Mouse (Mus musculus) erythroblast, adult 5-6 weeks (primary cell): ENCODE measurements around the gene Pa2g4. TPM values are rescaled to one million over a fixed set of nuclear protein-coding genes. Genes with fewer than 3 reads are reported as not detected.
"Not testable (repeated sequence)": the region's sequence is repeated elsewhere in the genome, so short reads cannot be mapped to it uniquely, and the experiment has no call there.

Source experiments
- ATAC-seq: replicated peaks from 2 replicates; pipeline ENCODE4 v1.8.0; 2016; ENCODE audit warnings: moderate number of reproducible peaks, mild to moderate bottlenecking, moderate TSS enrichment, inconsistent platforms; ENCODE audit not compliant: poor library complexity, low FRiP score, severe bottlenecking
- total RNA-seq, 2 experiments: library from RNA; stranded (forward) in 1 of 2; stranded (reverse) in 1 of 2; fragments of 150-400 nt in 1 of 2; fragments of 200-764, 138-1000 nt in 1 of 2; gene quantifications; 2 replicates each; pipeline versions ENCODE4 v1.2.3 to v1.2.4; 2015 to 2017; ENCODE audit warnings: low replicate concordance in 2 of 2

Pa2g4 gene
- 71.3 and 75.2 TPM in 2 replicates for total RNA-seq (2015; ENCODE audit: low replicate concordance)
- 42.9 and 67.5 TPM in 2 replicates for total RNA-seq (2017; ENCODE audit: low replicate concordance)

DNA sequence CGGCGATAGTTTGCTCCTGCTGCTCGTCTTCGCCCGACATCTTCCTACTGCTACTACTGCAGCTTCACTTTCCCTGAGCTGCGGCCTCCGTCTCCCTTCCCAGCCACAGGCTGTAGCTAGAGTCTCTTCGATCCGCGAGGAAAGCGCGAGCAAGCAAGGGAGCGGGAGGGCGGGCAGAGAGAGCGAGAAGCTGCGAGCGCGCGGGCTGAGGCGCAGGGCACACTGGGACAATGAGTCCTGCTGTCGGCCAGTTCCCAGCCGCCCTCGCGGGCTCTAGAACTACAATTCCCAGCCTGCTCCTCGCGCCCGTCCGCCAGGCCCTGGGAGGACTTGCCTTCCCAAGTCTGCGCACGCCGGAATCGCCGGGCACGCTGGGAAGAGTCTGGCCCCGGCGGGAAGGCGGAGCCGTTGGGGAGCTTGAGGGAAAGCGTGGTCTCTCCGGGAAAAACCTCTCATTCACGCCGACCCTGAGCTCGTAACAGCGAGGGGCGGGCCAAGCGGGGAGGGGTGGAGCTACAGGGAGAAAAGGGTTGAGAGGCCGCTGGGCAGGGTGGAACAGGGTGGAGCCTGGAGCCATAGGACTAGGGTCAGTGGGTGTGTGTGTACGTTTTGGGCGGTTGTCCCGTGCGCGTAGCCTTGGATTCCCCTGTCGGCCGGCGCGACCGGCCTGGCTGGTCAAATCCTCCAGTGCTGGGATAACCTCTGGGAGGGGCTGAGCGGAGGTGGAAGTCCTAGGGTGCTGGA, at the start of gene Pa2g4:
Pa2g4 (minus strand) TSS at position 200 of the 744 bp plus-strand sequence.
- ATAC-seq = peak; percentile 93

DNA sequence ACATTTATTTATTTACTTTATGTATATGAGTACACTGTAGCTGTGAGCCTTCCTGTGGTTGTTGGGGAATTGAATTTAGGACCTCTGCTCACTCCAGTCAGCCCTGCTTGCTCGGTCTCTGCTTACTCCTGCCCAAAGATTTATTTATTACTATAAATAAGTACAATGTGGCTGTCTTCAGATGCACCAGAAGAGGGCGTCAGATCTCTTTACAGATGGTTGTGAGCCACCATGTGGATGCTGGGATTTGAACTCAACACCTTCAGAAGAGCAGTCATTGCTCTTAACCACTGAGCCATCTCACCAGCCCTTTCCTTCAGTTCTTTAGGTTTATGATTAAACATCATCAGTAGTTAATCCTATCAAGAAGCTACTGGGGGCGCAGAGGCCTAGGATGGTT, 49.1 kb upstream of the Pa2g4 start:
- ATAC-seq = no peak

DNA sequence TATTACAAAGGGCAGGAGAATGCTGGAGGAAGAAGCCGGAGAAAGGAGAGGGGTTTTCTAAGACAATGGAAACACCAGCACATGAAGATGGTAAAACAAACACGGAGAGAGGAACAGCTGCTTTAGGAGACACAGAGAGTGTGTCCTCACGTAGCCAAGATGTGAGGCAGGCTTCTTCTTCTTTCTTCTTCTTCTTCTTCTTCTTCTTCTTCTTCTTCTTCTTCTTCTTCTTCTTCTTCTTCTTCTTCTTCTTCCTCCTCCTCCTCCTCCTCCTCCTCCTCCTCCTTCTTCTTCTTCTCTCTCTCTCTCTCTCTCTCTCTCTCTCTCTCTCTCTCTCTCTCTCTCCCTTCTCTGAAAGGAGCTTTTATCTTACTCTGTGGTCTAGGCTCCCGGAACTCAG, 48.0 kb upstream of the Pa2g4 start:
- ATAC-seq = not testable (repeated sequence)

DNA sequence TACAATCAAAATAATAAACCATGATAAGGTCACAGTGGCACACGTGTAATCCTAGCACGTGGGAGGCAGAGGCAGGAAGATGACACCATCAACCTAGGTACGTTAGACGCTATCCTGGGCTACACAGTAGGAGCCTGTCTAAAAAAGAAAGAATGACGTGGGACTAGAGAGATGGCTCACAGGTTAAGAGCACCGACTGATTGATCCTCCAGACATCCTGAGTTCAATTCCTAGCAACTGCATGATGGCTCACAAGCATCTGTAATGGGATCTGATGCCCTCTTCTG, 47.3 kb upstream of the Pa2g4 start:
- peak; percentile 53 for ATAC-seq

DNA sequence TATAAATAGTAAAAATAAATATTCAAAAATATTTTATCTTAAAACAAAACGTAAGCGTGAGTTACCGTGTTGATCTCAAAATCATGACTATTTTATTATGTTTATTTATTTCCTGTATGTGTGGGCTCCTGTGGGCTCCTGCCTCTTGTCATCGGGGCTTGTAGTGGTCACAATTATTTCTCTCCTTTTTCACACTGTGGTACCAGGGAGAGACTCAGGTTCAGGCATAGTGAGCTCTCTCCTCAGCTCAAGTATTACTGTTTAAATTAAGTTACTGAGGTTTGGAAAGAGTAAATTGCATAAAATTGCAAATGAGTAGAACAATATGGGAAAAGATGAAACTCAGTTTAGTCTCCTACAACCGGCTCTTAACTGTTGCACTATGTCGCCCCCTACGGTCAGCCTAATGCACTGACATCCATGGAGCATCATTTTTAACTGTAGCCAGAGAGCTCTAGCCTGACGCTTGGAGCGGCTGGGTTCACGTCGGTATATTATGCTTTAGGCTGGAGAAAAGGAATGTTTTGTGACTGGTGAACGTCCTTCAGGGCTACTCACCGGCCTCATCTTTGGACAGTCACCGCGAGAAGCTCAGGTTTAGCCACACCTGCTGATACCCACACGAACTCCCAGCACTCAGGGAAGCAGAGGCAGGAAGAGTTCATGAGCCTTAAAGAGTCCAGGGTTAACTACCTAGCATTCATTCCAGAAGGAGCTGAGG, 46.8 kb upstream of the Pa2g4 start:
- ATAC-seq = peak; percentile 95

DNA sequence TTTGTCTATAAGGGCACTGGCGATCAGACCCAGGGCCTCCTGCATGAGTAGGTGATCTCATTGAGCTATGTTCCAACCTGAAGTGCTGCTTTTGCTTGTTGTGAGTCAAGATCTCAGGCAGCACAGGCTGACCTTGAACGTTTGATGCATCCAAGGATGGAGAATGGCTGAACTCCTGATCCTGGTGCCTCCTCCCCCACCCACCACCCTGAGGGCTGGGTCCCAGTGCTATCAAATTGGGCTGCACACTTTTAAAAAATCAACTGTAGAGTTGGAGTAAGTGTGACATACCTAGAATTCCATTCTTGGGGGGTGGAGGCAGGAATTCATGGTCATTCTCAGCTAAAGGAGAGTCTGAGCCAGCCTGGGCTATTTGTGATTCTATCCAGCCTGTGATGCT, 40.7 kb upstream of the Pa2g4 start:
- ATAC-seq = no peak

DNA sequence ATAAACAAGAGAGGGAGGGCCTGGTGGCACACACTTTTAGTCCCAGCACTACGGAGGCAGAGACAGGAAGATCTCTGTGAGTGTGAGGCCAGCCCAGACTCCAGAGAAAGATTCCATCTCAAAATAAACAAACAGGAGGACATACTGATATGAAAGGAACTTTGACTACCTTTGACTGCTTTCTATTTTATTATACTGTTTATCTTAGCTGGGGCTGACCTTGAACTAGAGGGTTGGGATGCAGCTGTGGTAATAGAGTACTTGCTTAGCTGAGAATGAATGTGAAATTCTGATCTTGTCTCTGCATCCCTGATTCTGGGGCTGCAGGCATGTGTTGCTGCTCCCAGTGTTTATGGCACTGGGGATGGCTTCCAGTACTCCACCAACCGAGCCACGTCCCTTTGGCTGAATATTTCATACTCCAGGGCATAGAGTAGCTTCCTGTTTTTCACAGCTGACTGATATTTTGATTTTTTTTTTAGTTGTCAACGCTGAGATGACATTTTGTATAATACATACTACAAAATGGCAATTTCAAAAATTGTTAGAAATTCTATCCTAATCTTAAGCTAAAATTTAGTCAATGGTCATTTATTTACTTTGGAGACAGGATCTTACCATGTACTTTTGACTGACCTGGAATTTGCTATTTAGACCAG, 36.8 kb upstream of the Pa2g4 start:
- ATAC-seq = no peak

DNA sequence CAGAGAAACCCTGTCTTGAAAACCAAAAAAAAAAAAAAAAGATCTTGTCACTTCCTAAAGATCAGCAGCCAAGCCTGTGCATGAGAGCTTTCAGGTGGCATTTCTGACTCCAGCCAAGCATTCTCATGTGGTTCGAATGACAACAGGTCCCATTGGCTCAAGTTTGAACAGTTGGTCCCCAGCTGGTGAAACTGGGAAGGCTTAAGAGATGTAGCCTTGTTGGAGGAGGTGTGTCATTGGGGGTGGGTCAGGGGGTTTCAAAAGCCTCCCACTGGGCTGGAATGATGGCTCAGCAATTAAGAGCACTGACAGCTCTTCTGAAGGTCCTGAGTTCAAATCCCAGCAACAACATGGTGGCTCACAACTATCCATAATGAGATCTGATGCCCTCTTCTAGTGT, 35.7 kb upstream of the Pa2g4 start:
- ATAC-seq = no peak

DNA sequence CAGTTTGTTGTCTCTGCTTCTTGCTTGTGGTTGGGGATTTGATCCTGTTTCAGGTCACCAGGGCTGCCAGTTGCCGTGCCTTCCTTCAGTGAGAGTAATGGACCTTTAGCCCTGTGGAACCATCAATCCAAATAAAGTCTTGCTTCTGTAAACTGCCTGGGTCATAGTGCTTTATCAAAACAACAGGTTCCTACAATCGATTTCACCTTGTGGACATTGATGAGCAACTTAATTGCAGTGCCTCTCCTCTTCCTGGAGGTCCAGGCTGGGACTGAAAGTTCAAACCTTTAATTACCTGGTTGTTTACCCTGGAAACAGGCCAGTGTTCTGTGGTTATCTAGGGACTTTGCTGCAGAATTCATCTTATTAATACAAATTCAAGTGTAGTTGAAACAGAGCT, 32.7 kb upstream of the Pa2g4 start:
- no peak for ATAC-seq

DNA sequence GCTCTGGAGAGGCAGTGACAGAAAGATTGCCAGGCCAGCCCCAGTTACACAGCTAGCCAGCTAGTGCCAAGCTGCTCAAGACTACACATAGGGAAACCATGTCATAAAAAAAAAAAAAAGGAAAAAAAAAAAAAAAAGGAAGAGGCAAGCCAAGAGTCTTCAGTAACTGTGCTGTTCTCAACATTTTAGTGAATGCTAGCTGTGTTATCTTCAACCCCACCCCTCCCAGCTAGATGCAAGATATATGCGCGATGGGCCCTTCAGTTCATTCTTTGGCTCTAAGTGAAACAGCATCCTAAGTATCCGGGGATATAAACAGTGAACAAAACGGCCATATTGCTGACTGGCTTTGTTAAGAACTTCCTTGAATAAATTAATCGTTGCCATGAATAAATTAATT, 27.0 kb upstream of the Pa2g4 start:
- no peak for ATAC-seq

DNA sequence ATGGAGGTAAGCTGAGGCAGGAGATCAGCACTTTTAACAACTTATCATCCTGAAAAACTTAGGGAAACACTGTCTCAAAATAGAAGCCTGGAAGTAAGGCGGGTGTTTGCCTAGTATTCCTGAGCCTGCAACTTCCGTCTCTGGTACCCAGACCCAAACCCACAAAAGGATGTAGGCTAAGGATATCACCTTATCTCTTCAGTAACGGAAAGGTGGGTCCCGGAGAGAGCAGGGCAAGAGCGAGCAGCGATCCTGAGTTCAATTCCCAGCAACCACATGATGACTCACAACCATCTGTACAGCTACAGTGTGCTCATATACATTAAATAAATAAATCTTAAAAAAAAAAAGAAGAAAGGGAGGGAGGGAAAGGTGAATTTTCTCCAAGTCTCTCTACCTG, 25.6 kb upstream of the Pa2g4 start:
- no peak for ATAC-seq

DNA sequence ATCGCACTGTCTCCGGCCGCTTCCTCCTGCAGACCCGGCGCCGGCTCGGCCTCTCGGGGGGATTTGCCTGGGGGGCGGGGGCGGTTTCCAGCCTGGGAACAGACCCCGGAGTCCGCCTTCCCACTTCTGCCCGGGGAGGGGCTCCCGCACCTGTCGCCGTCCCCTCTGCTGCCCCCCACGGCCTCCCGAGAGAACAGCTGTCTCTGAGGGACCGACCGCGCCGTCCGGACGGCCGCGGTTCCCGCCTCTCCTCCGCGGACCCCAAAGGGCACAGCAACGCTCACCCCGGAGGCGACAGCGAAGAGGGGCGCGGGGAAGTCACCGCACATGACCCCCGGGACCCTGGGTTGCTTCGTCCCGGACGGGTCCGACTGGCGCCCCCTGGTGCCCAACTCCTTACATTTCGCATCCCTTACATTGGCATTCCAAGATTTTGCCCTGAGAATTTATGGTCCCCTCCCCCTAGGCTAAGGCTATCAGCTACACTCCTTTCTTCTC, 24.5 kb upstream of the Pa2g4 start:
- peak; percentile 68 for ATAC-seq

DNA sequence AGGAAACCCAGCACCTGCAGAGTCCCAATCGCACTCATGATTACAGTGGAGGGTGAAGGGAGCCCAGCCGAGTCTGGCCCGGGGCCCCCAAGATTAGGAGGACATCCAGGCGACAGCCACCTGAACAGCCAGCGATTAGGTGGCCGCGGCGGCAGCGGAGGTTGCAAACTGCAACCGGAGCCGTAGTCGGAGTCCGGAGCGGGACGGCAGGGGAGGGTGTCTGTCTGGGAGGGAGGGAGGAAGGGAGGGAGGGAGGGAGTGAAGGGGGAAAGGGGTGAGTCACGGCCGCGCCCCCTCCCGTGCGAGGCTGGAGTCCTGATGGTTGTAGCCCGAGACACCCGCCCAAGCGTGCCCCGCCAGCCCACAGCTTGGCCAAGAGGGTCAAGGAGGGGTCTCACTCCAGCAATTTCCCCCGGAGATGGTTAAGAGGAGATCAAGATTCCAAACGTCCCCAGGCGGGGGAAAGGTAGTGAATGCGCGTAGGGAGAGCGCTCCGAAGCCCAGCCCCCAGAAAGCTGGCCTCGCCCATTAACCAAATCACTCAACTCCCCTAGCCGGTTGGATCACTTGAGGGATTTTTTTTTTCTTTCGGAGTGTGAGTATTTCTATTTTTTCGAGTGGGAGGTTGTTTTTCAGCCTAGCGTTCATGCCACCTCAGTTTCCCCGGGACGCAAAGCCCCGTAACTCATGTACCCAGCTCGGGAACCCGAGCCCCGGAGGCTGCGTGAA, 23.8 kb upstream of the Pa2g4 start, which contains the start of gene Erbb3:
Erbb3 (minus strand) TSS at position 189 of the 729 bp plus-strand sequence.
- ATAC-seq = no peak

DNA sequence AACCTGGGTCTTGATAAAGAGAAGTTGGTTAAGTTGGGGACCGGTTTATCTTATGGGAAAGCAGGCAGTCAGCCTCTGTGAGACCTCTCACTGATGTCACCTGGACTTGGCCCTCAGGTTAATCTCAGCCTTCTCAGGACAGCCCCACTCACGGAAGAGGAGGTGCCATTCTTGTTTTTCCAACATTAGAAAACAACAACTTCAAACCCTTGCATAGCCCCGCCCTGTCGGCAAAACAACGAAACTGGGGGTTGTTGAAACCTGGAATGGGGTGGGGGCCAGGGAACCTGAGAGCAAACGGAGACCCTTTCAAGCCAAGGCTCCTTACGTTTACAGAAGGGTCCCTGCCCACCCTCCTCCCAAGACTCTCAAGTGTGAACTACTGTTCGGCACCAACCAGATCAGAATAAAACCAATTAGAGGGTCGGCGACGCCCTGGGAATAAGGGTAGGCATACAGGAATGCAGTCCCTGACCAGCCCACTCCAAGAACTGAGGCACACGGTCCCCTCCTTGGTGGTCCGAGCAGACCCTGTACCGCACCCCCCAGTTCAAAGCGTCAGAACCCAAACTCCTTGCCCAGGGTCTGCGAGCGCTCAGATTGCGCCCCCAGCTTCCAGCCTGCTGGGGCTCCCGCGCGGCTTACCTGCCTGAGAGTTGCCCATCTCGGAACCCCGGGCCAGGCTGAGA, 23.1 kb upstream of the Pa2g4 start:
- ATAC-seq = no peak

DNA sequence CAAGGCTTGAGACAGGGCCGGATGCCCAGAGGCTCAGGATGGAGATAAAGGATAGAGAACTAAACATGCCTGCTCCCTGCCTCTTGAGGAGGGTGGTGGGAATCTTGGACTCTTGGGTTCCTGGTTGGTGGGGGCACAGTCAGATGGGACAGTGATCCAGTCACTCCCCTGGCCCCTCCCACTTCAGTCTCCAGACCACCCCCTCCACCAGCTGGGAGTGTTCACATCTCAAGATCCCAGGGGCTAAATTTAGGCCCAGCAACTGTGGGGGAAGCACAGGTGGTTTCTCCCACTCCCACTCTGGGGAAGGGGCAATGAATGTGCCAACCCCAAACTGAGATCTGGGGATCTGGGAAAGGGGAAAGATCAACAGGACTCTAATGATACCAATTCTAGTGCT, 22.3 kb upstream of the Pa2g4 start:
- no peak for ATAC-seq

DNA sequence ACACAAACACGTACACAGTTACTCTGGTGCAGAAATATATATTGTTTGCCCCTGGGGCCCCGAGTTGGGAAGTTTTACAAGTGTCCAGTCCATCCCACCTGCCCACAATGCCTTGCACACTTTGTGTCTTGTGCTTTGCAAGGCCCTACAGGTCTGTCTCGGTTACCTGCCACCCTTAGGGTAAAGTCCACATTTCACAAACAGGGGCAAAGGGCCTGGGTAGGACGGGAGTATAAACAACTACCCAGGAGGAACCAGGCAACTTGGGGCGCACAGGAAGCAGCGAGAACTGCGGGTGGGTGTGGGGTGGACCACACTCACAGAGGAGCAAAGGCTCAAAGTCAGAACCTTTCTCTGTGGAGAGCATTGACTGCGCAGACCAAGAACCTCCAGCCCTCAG, 21.9 kb upstream of the Pa2g4 start:
- no peak for ATAC-seq

DNA sequence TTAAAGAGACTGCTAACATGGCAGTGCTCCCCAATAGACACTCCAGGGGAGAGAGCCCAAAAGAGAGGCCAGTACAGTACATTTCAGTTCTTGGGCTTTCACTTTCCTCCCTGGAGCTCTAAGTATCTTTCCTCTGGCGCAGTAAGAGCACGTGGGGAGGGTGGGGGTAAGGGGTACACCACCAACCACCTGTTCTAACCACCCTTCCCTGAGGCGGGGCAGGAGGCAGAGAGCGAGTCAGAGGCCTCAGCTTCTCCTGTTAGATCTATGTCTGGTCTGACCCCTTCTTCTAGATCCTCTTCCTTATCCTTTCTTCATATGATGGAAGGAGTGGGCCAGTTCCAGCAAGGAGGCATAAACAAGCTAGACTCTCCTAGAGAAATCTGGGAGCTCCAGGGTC, 21.3 kb upstream of the Pa2g4 start:
- no peak for ATAC-seq

DNA sequence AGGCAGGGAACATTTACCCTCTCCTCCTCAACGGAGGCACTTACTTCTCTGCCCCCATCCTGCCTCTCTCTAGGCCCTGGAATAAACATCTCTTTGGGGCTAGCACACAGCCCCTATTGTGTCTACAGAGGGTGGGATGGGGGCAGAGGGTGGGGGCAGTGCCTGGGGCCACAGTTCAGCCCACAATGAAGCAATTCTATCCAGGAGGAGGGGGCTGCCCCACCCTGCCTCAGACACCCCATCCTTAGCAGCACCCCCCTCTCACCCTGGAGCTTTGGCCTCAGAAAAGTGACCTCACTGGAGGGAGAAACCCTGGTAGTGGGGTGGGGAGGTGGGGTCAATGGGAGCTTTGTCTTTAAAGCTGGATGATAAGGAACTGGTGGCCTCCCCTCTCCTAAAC, 20.8 kb upstream of the Pa2g4 start:
- no peak for ATAC-seq

DNA sequence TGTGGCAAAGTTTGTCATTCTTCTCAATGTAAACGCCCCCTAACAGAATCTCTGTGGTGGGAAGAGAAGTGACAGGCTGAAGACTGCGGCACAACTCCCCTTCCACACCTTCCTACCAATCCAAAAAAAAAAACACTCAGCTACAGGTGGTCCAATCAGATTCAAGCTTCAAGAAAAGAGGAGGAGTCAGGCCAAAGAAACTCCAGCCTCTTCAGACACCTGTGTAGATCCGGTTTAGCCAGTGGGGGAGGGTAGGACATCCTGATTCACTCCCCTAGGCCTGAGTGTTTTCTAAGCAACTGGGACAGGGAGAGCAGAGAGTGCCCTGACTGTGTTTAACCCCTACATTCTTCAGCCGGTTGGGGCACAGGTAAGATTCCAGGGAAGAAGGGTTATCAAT, 18.6 kb upstream of the Pa2g4 start:
- no peak for ATAC-seq

DNA sequence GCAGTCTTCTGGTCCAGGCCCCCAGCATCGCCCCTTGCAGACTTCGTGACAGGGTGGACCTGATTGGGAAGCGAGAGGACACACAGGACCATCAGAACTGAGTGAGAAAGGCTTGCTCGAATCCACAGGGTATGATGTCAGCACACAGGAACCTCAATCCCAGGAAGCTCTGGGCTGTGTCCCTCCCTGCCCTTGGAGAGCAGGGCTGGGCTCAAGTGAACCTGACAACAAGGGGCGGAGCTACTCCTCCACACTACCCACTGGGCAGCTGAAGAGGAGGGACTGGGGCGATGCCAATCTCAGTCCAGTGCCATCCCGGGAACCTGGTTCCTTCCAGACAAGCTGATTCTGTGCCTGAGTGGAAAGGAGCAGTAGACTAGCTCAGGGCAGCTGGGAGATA, 17.9 kb upstream of the Pa2g4 start:
- ATAC-seq = no peak
